Mouse (Mus musculus) kidney, postnatal 0 days (tissue): ENCODE measurements around the gene Grk2. TPM values are rescaled to one million over a fixed set of nuclear protein-coding genes. Genes with fewer than 3 reads are reported as not detected.
A peak's percentile ranks its signal among the peaks of the same experiment; 100 is the strongest.

Experiments used
- ATAC-seq: fragments of 200-750 bp; cut with Nextera tagmentation; replicated peaks from 2 replicates; pipeline ENCODE4 v1.8.0; 2017; ENCODE audit warnings: low read depth, moderate number of reproducible peaks, moderate TSS enrichment, moderate library complexity; ENCODE audit not compliant: low FRiP score
- DNase-seq: peaks from one replicate; pipeline ENCODE4 v3.0.0-alpha.2; 2016; ENCODE audit warnings: low spot score
- H3K27ac ChIP-seq: fragments of 300-500 bp; sonication (generic); 2 replicates; pipeline ENCODE4 v1.5.1; 2014; ENCODE audit warnings: mild to moderate bottlenecking
- H3K27me3 ChIP-seq: fragments of 300-500 bp; sonication (generic); 2 replicates; pipeline ENCODE4 v1.6.1; 2014; ENCODE audit warnings: low read length, mixed read lengths; ENCODE audit not compliant: insufficient read depth
- H3K36me3 ChIP-seq: fragments of 300-500 bp; sonication (generic); 2 replicates; pipeline ENCODE4 v1.6.1; 2014; ENCODE audit warnings: low read length, mixed read lengths; ENCODE audit not compliant: insufficient read depth
- H3K4me1 ChIP-seq: fragments of 300-500 bp; sonication (generic); replicated peaks from 2 replicates; pipeline ENCODE4 v1.6.1; 2014; ENCODE audit warnings: antibody characterized with exemption, low read length, mixed read lengths; ENCODE audit not compliant: insufficient read depth
- H3K4me2 ChIP-seq: fragments of 300-500 bp; sonication (generic); 2 replicates; pipeline ENCODE4 v1.6.1; 2014; ENCODE audit warnings: mild to moderate bottlenecking, low read length, moderate library complexity, mixed read lengths
- H3K4me3 ChIP-seq: fragments of 300-500 bp; sonication (generic); replicated peaks from 2 replicates; pipeline ENCODE4 v1.5.1; 2014; ENCODE audit warnings: low read depth, low read length
- H3K9ac ChIP-seq: fragments of 300-500 bp; sonication (generic); 2 replicates; pipeline ENCODE4 v1.6.1; 2014; ENCODE audit warnings: low read depth, low read length
- H3K9me3 ChIP-seq: fragments of 300-500 bp; sonication (generic); replicated peaks from 2 replicates; pipeline ENCODE4 v1.6.1; 2016; ENCODE audit warnings: low read length, inconsistent platforms, mixed read lengths
- CTCF ChIP-seq: IDR thresholded peaks from 2 replicates; pipeline ENCODE4 v1.5.1; 2016; ENCODE audit warnings: antibody characterized with exemption, low read depth, mild to moderate bottlenecking, moderate library complexity
- WGBS: fragments of 180-500 bp; shearing (Covaris S2); extraction: QIAGEN DNeasy Blood & Tissue Kit; methylation state at CpG from one replicate; pipeline ENCODE4 v1.1.7; 2014; 5-methylcytosine and 5-hydroxymethylcytosine counted together
- polyA plus RNA-seq: library from polyadenylated mRNA; unstranded; fragments of >200 nt; fragmentation: Nextera tagmentation; extraction: Ambion mirVana; gene quantifications from 2 replicates; pipeline ENCODE4 v1.2.1, GENCODE M21; 2015

Gene Grk2
- polyA plus RNA-seq, 1 experiment from 2014 or later = 14.4 TPM

DNA sequence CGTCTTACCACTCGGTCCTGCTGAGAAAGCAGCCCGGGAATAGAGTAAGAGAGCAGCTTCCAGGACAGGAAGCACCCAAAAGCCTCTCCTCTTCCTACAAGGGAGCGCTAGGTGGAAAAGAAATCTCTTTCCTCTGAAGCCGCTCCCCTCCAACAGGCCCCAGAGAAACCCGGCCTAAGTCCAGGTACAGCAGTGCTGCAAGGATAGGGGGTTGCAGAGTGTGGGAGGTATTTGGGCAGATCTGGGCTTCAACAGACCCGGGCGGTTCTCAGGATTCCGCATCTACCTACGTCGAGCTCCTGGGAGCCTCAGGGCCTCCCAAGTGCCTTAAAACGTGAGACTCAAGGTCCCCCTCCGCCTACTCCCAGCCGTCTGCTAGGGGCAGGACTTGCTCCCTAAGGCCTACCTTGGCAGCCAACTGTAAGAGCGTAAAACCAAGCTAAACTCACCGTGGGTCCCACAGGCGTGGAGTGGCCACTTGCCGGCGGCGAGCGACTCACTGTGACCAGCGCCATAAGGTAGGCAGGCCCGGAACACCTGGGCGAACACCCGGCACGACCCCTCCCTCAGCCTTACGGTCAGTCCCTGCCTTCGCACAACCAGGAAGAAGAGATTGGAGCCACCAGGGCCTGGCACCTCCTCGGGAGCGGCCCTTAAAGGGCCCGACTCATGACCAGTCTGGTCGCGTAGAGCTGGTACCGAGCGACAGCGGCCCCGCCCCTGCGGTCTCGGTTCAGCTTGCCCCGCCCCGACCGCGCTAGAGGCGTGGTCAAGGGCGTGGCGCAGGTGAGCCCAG, 37.3 kb downstream of the Grk2 start, which contains the start of gene Ssh3:
Ssh3 (minus strand) TSS at position 615 of the 796 bp plus-strand sequence.
- TF ChIP-seq CTCF = no peak
- Histone ChIP-seq H3K27ac (peak within 1 kb of the TSS; percentile 20), H3K4me1 (0 out of 2 replicates have a peak, but pooled peaks cover 5% of the 10 kb centered on the region), H3K36me3 (no peaks in the 10 kb centered on the region; the same call in 1 of the 2 replicates), H3K9ac (peak within 1 kb of the TSS; percentile 62), H3K4me2 (peak within 1 kb of the TSS; percentile 61), H3K4me3 (peak within 1 kb of the TSS; percentile 41), H3K9me3 (no peaks in the 10 kb centered on the region), H3K27me3 (no peaks in the 10 kb centered on the region)
- WGBS = 8% methylated on average over 46 of the region's 46 CpGs
- ATAC-seq (peak; percentile 92), DNase-seq (peak; percentile 70)

DNA sequence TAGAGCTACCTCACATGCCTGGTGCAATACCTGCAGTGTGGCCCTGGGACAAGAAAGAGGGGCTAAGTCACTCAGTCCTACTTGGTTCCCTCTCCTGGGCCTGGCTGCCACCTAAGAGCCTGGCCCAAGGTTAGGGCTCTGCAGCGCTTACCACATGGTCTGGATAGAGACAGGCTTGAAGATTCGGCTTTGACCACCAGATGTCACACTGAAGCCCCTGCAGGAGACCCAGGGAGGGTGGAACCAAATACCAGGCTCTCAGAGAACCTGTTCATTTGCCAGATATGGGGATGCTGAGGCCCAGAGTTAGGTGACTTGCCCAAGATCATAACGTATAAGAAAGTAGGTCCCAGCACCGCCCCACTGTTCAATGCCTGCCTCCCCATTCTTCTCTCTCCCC, 40.1 kb downstream of the Grk2 start:
- H3K4me1 ChIP-seq = 0 out of 2 replicates have a peak, but pooled peaks cover 5% of the 10 kb centered on the region
- no peaks in the 10 kb centered on the region for H3K27me3 ChIP-seq
- no peaks in the 10 kb centered on the region for H3K9me3 ChIP-seq
- no peak overlapping the region for H3K27ac ChIP-seq
- no peak overlapping the region for H3K4me2 ChIP-seq
- peak; percentile 54 for TF ChIP-seq CTCF
- WGBS = 60% methylated on average over 4 of the region's 4 CpGs
- ATAC-seq (no peak), DNase-seq (peak; percentile 29)
- no peaks in the 10 kb centered on the region for H3K36me3 ChIP-seq
- no peak overlapping the region for H3K4me3 ChIP-seq
- H3K9ac ChIP-seq = no peak overlapping the region

DNA sequence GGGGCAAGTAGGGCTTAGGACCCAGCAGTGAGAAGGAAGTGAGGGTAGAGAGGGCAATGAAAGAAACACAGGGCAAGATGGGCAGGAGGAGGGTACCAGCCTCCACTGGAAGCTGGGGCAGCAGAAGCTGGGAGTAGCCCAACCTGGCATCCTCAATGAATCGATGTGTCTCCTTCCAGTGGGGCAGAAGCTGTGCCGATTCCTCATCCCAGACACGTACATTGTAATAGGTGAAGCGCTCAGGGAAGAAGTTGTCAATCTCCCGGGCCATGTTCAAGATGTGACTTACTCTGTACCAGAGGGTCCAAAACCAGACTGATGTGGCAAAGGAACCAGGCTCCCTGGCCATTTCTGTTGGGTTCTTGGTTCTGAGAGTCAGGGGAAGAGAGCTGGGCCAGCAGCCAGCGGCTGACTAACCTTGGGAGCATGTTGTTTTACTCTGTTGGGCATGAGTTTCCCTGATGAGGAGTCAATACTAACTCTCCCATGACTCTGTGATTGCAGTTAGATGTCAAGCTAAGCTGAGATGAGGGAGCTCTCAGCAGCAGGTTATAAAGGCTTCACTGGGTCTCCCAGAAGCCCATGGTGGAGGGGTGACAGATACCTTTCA, 41.7 kb downstream of the Grk2 start:
- Histone ChIP-seq H3K36me3 (no peaks in the 10 kb centered on the region), H3K4me3 (no peak overlapping the region), H3K9ac (no peak overlapping the region), H3K4me2 (no peak overlapping the region), H3K4me1 (0 out of 2 replicates have a peak, but pooled peaks cover 5% of the 10 kb centered on the region), H3K9me3 (no peaks in the 10 kb centered on the region), H3K27me3 (no peaks in the 10 kb centered on the region), H3K27ac (no peak overlapping the region)
- DNase-seq = no peak
- no peak for TF ChIP-seq CTCF
- WGBS = 92% methylated on average over 6 of the region's 6 CpGs
- no peak for ATAC-seq

DNA sequence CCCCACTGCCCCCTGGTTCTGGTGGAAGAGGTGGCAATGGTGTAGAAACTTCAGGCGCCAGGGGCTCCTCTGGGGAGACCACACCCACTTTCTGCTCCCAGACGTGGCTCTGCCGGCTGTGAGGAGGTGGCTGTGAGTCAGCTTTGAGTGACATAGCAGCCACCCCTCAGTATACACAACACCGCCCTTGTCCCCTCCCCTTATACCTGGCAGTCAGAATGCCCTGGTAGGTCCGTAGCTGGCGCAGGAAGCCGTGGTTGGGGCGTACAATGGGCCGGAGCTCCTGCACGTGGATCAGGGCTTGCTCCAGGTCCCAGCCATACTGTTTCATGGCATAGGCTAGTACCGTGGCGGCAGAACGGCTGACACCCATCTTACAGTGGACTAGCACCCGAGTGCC, 42.3 kb downstream of the Grk2 start:
- no peak for DNase-seq
- Histone ChIP-seq H3K4me1 (0 out of 2 replicates have a peak, but pooled peaks cover 5% of the 10 kb centered on the region), H3K4me3 (no peak overlapping the region), H3K36me3 (no peaks in the 10 kb centered on the region), H3K9ac (no peak overlapping the region), H3K27me3 (no peaks in the 10 kb centered on the region), H3K27ac (no peak overlapping the region), H3K4me2 (no peak overlapping the region), H3K9me3 (no peaks in the 10 kb centered on the region)
- TF ChIP-seq CTCF = no peak
- 69% methylated on average over 14 of the region's 14 CpGs for WGBS
- no peak for ATAC-seq

DNA sequence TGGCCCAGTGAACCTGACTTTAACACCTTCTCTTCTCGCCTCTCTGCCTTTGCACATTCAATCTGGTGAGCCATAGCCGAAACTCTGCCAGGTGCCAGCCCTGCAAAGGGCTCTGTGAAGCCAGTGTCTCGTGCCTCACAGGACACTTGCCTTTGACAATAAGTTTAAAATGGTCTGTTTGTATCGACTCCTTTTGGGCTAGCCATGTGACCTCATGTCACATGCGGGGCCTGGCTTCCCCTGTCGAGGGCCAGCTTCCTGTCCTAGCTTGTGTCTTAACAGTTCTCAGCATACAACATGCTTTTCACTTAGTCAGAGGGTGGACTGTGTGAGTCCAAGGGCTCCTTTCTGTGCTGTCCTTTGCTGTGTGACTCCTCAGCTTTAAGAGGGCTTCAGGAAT, 43.3 kb downstream of the Grk2 start:
- no peaks in the 10 kb centered on the region for H3K36me3 ChIP-seq
- no peak for TF ChIP-seq CTCF
- no peaks in the 10 kb centered on the region for H3K4me1 ChIP-seq
- no peak overlapping the region for H3K4me2 ChIP-seq
- no peaks in the 10 kb centered on the region for H3K9me3 ChIP-seq
- H3K9ac ChIP-seq = no peak overlapping the region
- H3K27ac ChIP-seq = no peak overlapping the region
- WGBS = 66% methylated on average over 6 of the region's 6 CpGs
- H3K4me3 ChIP-seq = no peak overlapping the region
- ATAC-seq (no peak), DNase-seq (no peak)
- no peaks in the 10 kb centered on the region for H3K27me3 ChIP-seq

DNA sequence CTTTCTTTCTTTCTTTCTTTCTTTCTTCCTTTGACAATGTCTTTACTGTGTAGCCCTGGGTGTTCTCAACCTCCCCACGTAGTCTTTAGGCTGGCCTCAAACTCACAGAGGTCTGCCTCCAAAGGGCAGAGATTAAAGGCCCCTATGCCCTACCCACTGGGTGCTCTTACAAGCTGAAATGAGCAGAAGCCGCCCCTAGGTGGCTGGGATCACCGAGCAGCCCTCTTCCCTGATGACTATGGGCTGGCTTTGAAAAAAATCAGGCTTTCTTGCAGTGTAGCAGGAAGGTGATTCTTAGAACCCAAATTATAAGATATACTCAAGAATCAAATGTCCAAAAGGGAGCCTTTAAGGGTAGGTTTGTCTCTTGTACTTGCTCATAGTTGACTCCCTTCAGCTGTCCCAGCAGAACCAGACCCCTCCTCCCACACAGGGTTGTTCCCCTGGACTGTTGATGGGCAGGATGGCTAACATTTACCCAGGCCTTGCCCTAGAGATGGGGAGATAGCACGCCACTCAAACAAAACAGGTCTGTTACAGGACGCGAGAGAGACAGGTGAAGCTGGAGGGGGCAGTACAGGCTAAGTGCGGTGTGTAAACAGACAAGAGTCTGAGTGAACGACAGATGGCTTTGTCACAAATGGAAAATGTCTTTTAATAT, 44.9 kb downstream of the Grk2 start:
- 0 out of 2 replicates have a peak, but pooled peaks have one; percentile 15 for ATAC-seq

More for the DNA sequence above, 44.9 kb downstream of the Grk2 start:
- peak; percentile 42; the same call in 1 of the 2 replicates for TF ChIP-seq CTCF
- H3K36me3 ChIP-seq = no peaks in the 10 kb centered on the region
- no peaks in the 10 kb centered on the region for H3K9me3 ChIP-seq
- no peak overlapping the region for H3K9ac ChIP-seq
- H3K4me1 ChIP-seq = no peaks in the 10 kb centered on the region
- WGBS = 60% methylated on average over 8 of the region's 8 CpGs
- peak; percentile 24 for DNase-seq
- no peak overlapping the region for H3K4me2 ChIP-seq
- H3K4me3 ChIP-seq = no peak overlapping the region
- no peaks in the 10 kb centered on the region for H3K27me3 ChIP-seq
- H3K27ac ChIP-seq = no peak overlapping the region
